11 mouse cellular contexts compared by ENCODE assay signal in the genomic region with DNA sequence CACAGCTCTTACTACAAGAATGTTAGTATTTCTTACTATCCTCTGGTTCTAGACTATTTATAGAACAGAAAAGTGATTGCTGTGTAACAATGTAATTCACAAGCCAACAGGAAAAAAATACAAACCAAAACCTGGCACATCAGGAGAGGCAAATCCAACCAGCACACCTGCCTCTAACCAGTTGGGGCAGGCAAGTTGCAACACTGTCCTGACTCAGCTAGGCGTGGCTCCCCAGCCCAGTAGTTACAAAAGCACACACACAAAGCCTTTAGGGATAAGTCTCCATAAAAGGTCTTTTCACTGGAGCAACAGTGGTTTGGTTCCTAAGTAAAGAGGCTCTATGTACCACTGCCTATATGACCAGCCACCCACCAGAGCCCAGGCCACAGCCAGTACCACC. TPM values are rescaled to one million over a fixed set of nuclear protein-coding genes. Genes with fewer than 3 reads are reported as not detected.
DNase-seq lines count a peak whose midpoint lies in the region; ATAC-seq lines count a peak whose summit lies in the region.
"Had no signal": no experiment of that assay in that cellular context is flagged by ENCODE, and none has a peak within 500 bp of the region (broad histone marks: within the 10 kb centered on the region; RNA-seq: fewer than 3 reads in every experiment).

No protein-coding gene starts in this region.

- peak overlapping the region; percentile 53; the same call in 1 of the 2 replicates for H3K27ac ChIP-seq in embryonic facial prominence, embryonic 13.5 days
- H3K27ac ChIP-seq in embryonic facial prominence, embryonic 10.5 days (replicated peaks) = no peak overlapping the region
- H3K27ac ChIP-seq in embryonic facial prominence, embryonic 15.5 days (replicated peaks) = peak overlapping the region; percentile 79
- H3K27ac ChIP-seq: midbrain, embryonic 12.5 days had no signal

- H3K9me3 ChIP-seq in embryonic facial prominence, embryonic 13.5 days = no peaks in the 10 kb centered on the region
- no peaks in the 10 kb centered on the region for H3K9me3 ChIP-seq in embryonic facial prominence, embryonic 10.5 days
- no peaks in the 10 kb centered on the region for H3K9me3 ChIP-seq in embryonic facial prominence, embryonic 15.5 days (replicated peaks)
- H3K9me3 ChIP-seq: midbrain, embryonic 12.5 days had no signal

- no peak for ATAC-seq in embryonic facial prominence, embryonic 13.5 days (ENCODE audit: insufficient number of reproducible peaks, insufficient read depth, low FRiP score, low TSS enrichment, low read depth)
- no peak for ATAC-seq in embryonic facial prominence, embryonic 15.5 days (ENCODE audit: insufficient number of reproducible peaks, low FRiP score, low TSS enrichment, low read depth)
- ATAC-seq in megakaryocyte-erythroid progenitor cell, adult 5-6 weeks (replicated peaks; ENCODE audit: low FRiP score, low TSS enrichment, poor library complexity, severe bottlenecking) = no peak

- H3K4me1 ChIP-seq in embryonic facial prominence, embryonic 13.5 days = peaks cover 39% of the 10 kb centered on the region
- peaks cover 22% of the 10 kb centered on the region for H3K4me1 ChIP-seq in embryonic facial prominence, embryonic 10.5 days
- H3K4me1 ChIP-seq in embryonic facial prominence, embryonic 15.5 days = peaks cover 34% of the 10 kb centered on the region

- H3K4me3 ChIP-seq in embryonic facial prominence, embryonic 13.5 days = no peak overlapping the region
- H3K4me3 ChIP-seq in embryonic facial prominence, embryonic 10.5 days = no peak overlapping the region
- no peak overlapping the region for H3K4me3 ChIP-seq in embryonic facial prominence, embryonic 15.5 days (replicated peaks)
- H3K4me3 ChIP-seq: midbrain, embryonic 12.5 days had no signal

- H3K36me3 ChIP-seq in embryonic facial prominence, embryonic 13.5 days = peaks cover 9% of the 10 kb centered on the region; the same call in 1 of the 2 replicates
- peaks cover 29% of the 10 kb centered on the region for H3K36me3 ChIP-seq in embryonic facial prominence, embryonic 10.5 days (replicated peaks)
- no peaks in the 10 kb centered on the region for H3K36me3 ChIP-seq in embryonic facial prominence, embryonic 15.5 days

- H3K27me3 ChIP-seq in embryonic facial prominence, embryonic 13.5 days = no peaks in the 10 kb centered on the region
- no peaks in the 10 kb centered on the region for H3K27me3 ChIP-seq in embryonic facial prominence, embryonic 10.5 days (replicated peaks; ENCODE audit: low read depth, poor library complexity, severe bottlenecking)
- no peaks in the 10 kb centered on the region for H3K27me3 ChIP-seq in embryonic facial prominence, embryonic 15.5 days
- H3K27me3 ChIP-seq: CH12.LX; midbrain, embryonic 12.5 days had no signal

- H3K9ac ChIP-seq in embryonic facial prominence, embryonic 13.5 days = no peak overlapping the region
- no peak overlapping the region for H3K9ac ChIP-seq in embryonic facial prominence, embryonic 15.5 days
- H3K9ac ChIP-seq: midbrain, embryonic 12.5 days had no signal

- no peak overlapping the region for H3K4me2 ChIP-seq in embryonic facial prominence, embryonic 13.5 days
- no peak overlapping the region for H3K4me2 ChIP-seq in embryonic facial prominence, embryonic 15.5 days (replicated peaks)
- H3K4me2 ChIP-seq: midbrain, embryonic 12.5 days had no signal

- DNase-seq in embryonic facial prominence, embryonic 10.5 days (ENCODE audit: low spot score) = no peak
- peak; percentile 52 for DNase-seq in 3134 (ENCODE audit: extremely low read depth, insufficient read length, low spot score)
- peak; percentile 28 for DNase-seq in lung, postnatal 14 days
- no peak for DNase-seq in frontal cortex, postnatal 25 days (ENCODE audit: low spot score in 2 of 2)
- DNase-seq in natural killer cell, adult 2 months (ENCODE audit: low spot score in 2 of 2) = no peak
- DNase-seq: right cerebral cortex, postnatal 25 days had no signal

- WGBS in embryonic facial prominence, embryonic 13.5 days = 68% methylated on average over 1 of the region's 1 CpGs
- 83% methylated on average over 1 of the region's 1 CpGs for WGBS in embryonic facial prominence, embryonic 10.5 days
- WGBS in embryonic facial prominence, embryonic 15.5 days = 69% methylated on average over 1 of the region's 1 CpGs

RNA-seq across cellular contexts. Expression of gene Ankrd11, which starts 20.8 kb away (rescaled TPM):
- polyA plus RNA-seq in embryonic facial prominence, embryonic 13.5 days (2015; fragmentation: Nextera tagmentation; extraction: Ambion mirVana) = 40.9 and 44.1 TPM in 2 replicates
- polyA plus RNA-seq in embryonic facial prominence, embryonic 10.5 days (2016; fragmentation: Nextera tagmentation; extraction: Ambion mirVana) = 41.2 and 49.2 TPM in 2 replicates
- 56.3 and 69.1 TPM in 2 replicates for polyA plus RNA-seq in embryonic facial prominence, embryonic 15.5 days (2015; fragmentation: Nextera tagmentation; extraction: Ambion mirVana)
- 97.9 and 99.4 TPM in 2 replicates for total RNA-seq in megakaryocyte-erythroid progenitor cell, adult 5-6 weeks (2014; fragmentation: Nextera tagmentation)
- 57.1 and 57.3 TPM in 2 replicates for total RNA-seq in megakaryocyte-erythroid progenitor cell, adult 5-6 weeks (2017)

RNA-seq across cellular contexts. Expression of gene Spg7, which starts 41.5 kb away (rescaled TPM):
- polyA plus RNA-seq in embryonic facial prominence, embryonic 13.5 days (2015; fragmentation: Nextera tagmentation; extraction: Ambion mirVana) = 47.9 and 49.8 TPM in 2 replicates
- 51.3 and 54.5 TPM in 2 replicates for polyA plus RNA-seq in embryonic facial prominence, embryonic 10.5 days (2016; fragmentation: Nextera tagmentation; extraction: Ambion mirVana)
- polyA plus RNA-seq in embryonic facial prominence, embryonic 15.5 days (2015; fragmentation: Nextera tagmentation; extraction: Ambion mirVana) = 40.8 and 41.5 TPM in 2 replicates
- total RNA-seq in megakaryocyte-erythroid progenitor cell, adult 5-6 weeks (2014; fragmentation: Nextera tagmentation) = 89.0 and 94.3 TPM in 2 replicates
- total RNA-seq in megakaryocyte-erythroid progenitor cell, adult 5-6 weeks (2017) = 60.1 and 68.2 TPM in 2 replicates

Comparison
In these comparisons a context has a peak if more than half of its experiments do, and no peak if none do; other contexts are left out.
1. DNase-seq: peak in 3134 (single experiment) and lung, postnatal 14 days (single experiment); none in embryonic facial prominence, embryonic 10.5 days (single experiment), frontal cortex, postnatal 25 days (0 of 2) and natural killer cell, adult 2 months (0 of 2).